Mouse (Mus musculus) E14TG2a.4 (cell line): ENCODE data around the gene Hmces.

Experiments used
- H3K27me3 ChIP-seq: 2 replicates; pipeline ENCODE4 v1.6.1; 2014; ENCODE audit warnings: low read length, control low read depth; ENCODE audit not compliant: insufficient read depth
- H3K36me3 ChIP-seq: 2 replicates; pipeline ENCODE4 v1.6.1; 2014; ENCODE audit warnings: low read length, control low read depth; ENCODE audit not compliant: insufficient read depth
- H3K4me1 ChIP-seq: replicated peaks from 2 replicates; pipeline ENCODE4 v1.6.1; 2014; ENCODE audit warnings: low read depth, low read length, control low read depth
- H3K4me3 ChIP-seq: replicated peaks from 2 replicates; pipeline ENCODE4 v1.5.1; 2014; ENCODE audit warnings: mild to moderate bottlenecking, low read length
- H3K9me3 ChIP-seq: 2 replicates; pipeline ENCODE4 v1.6.1; 2014; ENCODE audit warnings: low read length, control low read depth
- CTCF ChIP-seq: conservative IDR thresholded peaks from 2 replicates; pipeline ENCODE4 v1.5.1; 2014; ENCODE audit warnings: low read length
- NANOG ChIP-seq: IDR thresholded peaks from 2 replicates; pipeline ENCODE4 v1.6.1; 2014; ENCODE audit warnings: borderline replicate concordance, low read length, mixed read lengths
- POU5F1 ChIP-seq: IDR thresholded peaks from 2 replicates; pipeline ENCODE4 v1.6.1; 2014; ENCODE audit warnings: low read length, borderline replicate concordance

Gene Hmces

GRCm38 (mm10) chr6:87893931-87894330 lies 19.8 kb upstream of the Hmces start:
- Histone ChIP-seq H3K4me1 (peaks cover 29% of the 10 kb centered on the region), H3K27me3 (no peaks in the 10 kb centered on the region), H3K9me3 (no peaks in the 10 kb centered on the region), H3K36me3 (peaks cover 100% of the 10 kb centered on the region), H3K4me3 (no peak overlapping the region)
- TF ChIP-seq NANOG = no peak
- TF ChIP-seq CTCF = no peak
- no peak for TF ChIP-seq POU5F1

GRCm38 (mm10) chr6:87898028-87898427 lies 15.7 kb upstream of the Hmces start:
- Histone ChIP-seq H3K27me3 (no peaks in the 10 kb centered on the region), H3K4me1 (peaks cover 17% of the 10 kb centered on the region), H3K36me3 (peaks cover 100% of the 10 kb centered on the region), H3K9me3 (no peaks in the 10 kb centered on the region), H3K4me3 (no peak overlapping the region)
- TF ChIP-seq CTCF (no peak), POU5F1 (no peak), NANOG (no peak)

GRCm38 (mm10) chr6:87906632-87907031 lies 7.1 kb upstream of the Hmces start:
- peaks cover 97% of the 10 kb centered on the region for H3K36me3 ChIP-seq
- peak; percentile 61 for TF ChIP-seq CTCF
- no peak for TF ChIP-seq POU5F1
- H3K9me3 ChIP-seq = no peaks in the 10 kb centered on the region
- no peak overlapping the region for H3K4me3 ChIP-seq
- H3K27me3 ChIP-seq = no peaks in the 10 kb centered on the region
- peaks cover 48% of the 10 kb centered on the region for H3K4me1 ChIP-seq

- Histone ChIP-seq H3K4me3 (peak overlapping the region; percentile 35; the same call in 1 of the 2 replicates), H3K27me3 (no peaks in the 10 kb centered on the region), H3K4me1 (peaks cover 64% of the 10 kb centered on the region), H3K9me3 (no peaks in the 10 kb centered on the region), H3K36me3 (peaks cover 87% of the 10 kb centered on the region)
- TF ChIP-seq NANOG (no peak), POU5F1 (no peak), CTCF (no peak)
Observed at GRCm38 (mm10) chr6:87909181-87909580, 4.6 kb upstream of the Hmces start.

- H3K4me1 ChIP-seq = peaks cover 82% of the 10 kb centered on the region
- peaks cover 85% of the 10 kb centered on the region for H3K36me3 ChIP-seq
- no peak for TF ChIP-seq CTCF
- TF ChIP-seq POU5F1 = no peak
- no peak for TF ChIP-seq NANOG
- peak overlapping the region; percentile 32 for H3K4me3 ChIP-seq
- H3K9me3 ChIP-seq = no peaks in the 10 kb centered on the region
- H3K27me3 ChIP-seq = no peaks in the 10 kb centered on the region
Observed at GRCm38 (mm10) chr6:87911559-87911958, 2.2 kb upstream of the Hmces start.

GRCm38 (mm10) chr6:87914326-87915102 lies 779 bp downstream of the Hmces start:
- Histone ChIP-seq H3K27me3 (no peaks in the 10 kb centered on the region), H3K9me3 (no peaks in the 10 kb centered on the region), H3K4me3 (peak overlapping the region; percentile 96), H3K36me3 (peaks cover 87% of the 10 kb centered on the region), H3K4me1 (peaks cover 87% of the 10 kb centered on the region)
- TF ChIP-seq CTCF = no peak
- TF ChIP-seq NANOG = no peak
- no peak for TF ChIP-seq POU5F1

- H3K4me3 ChIP-seq = peak overlapping the region; percentile 96
- no peaks in the 10 kb centered on the region for H3K9me3 ChIP-seq
- TF ChIP-seq NANOG (no peak), CTCF (no peak), POU5F1 (no peak)
- H3K36me3 ChIP-seq = peaks cover 87% of the 10 kb centered on the region
- H3K4me1 ChIP-seq = peaks cover 86% of the 10 kb centered on the region
- no peaks in the 10 kb centered on the region for H3K27me3 ChIP-seq
Observed at GRCm38 (mm10) chr6:87915939-87916338, 2.2 kb downstream of the Hmces start.

GRCm38 (mm10) chr6:87921201-87921600 lies 7.5 kb downstream of the Hmces start:
- H3K4me1 ChIP-seq = peaks cover 67% of the 10 kb centered on the region
- no peaks in the 10 kb centered on the region for H3K27me3 ChIP-seq
- no peaks in the 10 kb centered on the region for H3K9me3 ChIP-seq
- TF ChIP-seq CTCF = no peak
- TF ChIP-seq NANOG = no peak
- TF ChIP-seq POU5F1 = no peak
- peaks cover 98% of the 10 kb centered on the region for H3K36me3 ChIP-seq
- no peak overlapping the region for H3K4me3 ChIP-seq

GRCm38 (mm10) chr6:87923624-87924023 lies 9.9 kb downstream of the Hmces start:
- Histone ChIP-seq H3K4me1 (peaks cover 46% of the 10 kb centered on the region), H3K27me3 (no peaks in the 10 kb centered on the region), H3K9me3 (no peaks in the 10 kb centered on the region), H3K36me3 (peaks cover 96% of the 10 kb centered on the region), H3K4me3 (no peak overlapping the region)
- TF ChIP-seq NANOG (no peak), POU5F1 (no peak), CTCF (no peak)
